Mouse (Mus musculus): ENCODE results near the gene Spred3.
A peak's percentile ranks its signal among the peaks of the same experiment; 100 is the strongest.
"Not testable (repeated sequence)": the region's sequence is repeated elsewhere in the genome, so short reads cannot be mapped to it uniquely, and the experiment has no call there.

The Spred3 gene

GRCm38 (mm10) chr7:29170066-29170754, at the start of gene Spred3, which contains the start of gene Ggn:
Spred3 (minus strand) TSS chr7:29170411.
Ggn (plus strand) TSS chr7:29170210.
- peak; percentile 89 for DNase-seq (ENCODE audit: low read depth)

- no peak for DNase-seq (ENCODE audit: low read depth)
These were observed 44.6 kb upstream of the Spred3 start for GRCm38 (mm10) chr7:29214846-29215245.

- DNase-seq (ENCODE audit: low read depth): no peak
These were observed 44.0 kb upstream of the Spred3 start for GRCm38 (mm10) chr7:29214236-29214635.

GRCm38 (mm10) chr7:29213675-29214082, 43.5 kb upstream of the Spred3 start, which contains the start of gene Catsperg1:
Catsperg1 (minus strand) TSS chr7:29214035.
- DNase-seq (ENCODE audit: low read depth): no peak

- not testable (repeated sequence) for DNase-seq (ENCODE audit: low read depth)
These were observed 42.8 kb upstream of the Spred3 start for GRCm38 (mm10) chr7:29212775-29213560.

GRCm38 (mm10) chr7:29212199-29212765, 42.1 kb upstream of the Spred3 start:
- no peak for DNase-seq (ENCODE audit: low read depth)

- peak; percentile 84 for DNase-seq (ENCODE audit: low read depth)
These were observed 41.4 kb upstream of the Spred3 start for GRCm38 (mm10) chr7:29211415-29212198.

GRCm38 (mm10) chr7:29211013-29211412, 40.8 kb upstream of the Spred3 start:
- not testable (repeated sequence) for DNase-seq (ENCODE audit: low read depth)

GRCm38 (mm10) chr7:29202577-29202976, 32.4 kb upstream of the Spred3 start:
- no peak for DNase-seq (ENCODE audit: low read depth)

- not testable (repeated sequence) for DNase-seq (ENCODE audit: low read depth)
These were observed 24.0 kb upstream of the Spred3 start for GRCm38 (mm10) chr7:29194230-29194629.

GRCm38 (mm10) chr7:29181323-29181722, 11.1 kb upstream of the Spred3 start:
- not testable (repeated sequence) for DNase-seq (ENCODE audit: low read depth)

- no peak for DNase-seq (ENCODE audit: low read depth)
These were observed 10.6 kb upstream of the Spred3 start for GRCm38 (mm10) chr7:29180854-29181236.

GRCm38 (mm10) chr7:29180077-29180853, 10.1 kb upstream of the Spred3 start, which contains the start of gene Psmd8:
Psmd8 (minus strand) TSS chr7:29180701.
- peak; percentile 94 for DNase-seq (ENCODE audit: low read depth)

GRCm38 (mm10) chr7:29179323-29179722, 9.1 kb upstream of the Spred3 start:
- DNase-seq (ENCODE audit: low read depth): peak; percentile 51

GRCm38 (mm10) chr7:29178106-29178505, 7.9 kb upstream of the Spred3 start:
- DNase-seq (ENCODE audit: low read depth): no peak

- no peak for DNase-seq (ENCODE audit: low read depth)
These were observed 2.3 kb upstream of the Spred3 start for GRCm38 (mm10) chr7:29172390-29173016.

GRCm38 (mm10) chr7:29171562-29172097, 1.4 kb upstream of the Spred3 start:
- no peak for DNase-seq (ENCODE audit: low read depth)

- no peak for DNase-seq (ENCODE audit: low read depth)
These were observed 747 bp upstream of the Spred3 start for GRCm38 (mm10) chr7:29170755-29171561.
